Mouse (Mus musculus): ENCODE results near the gene Brap. TPM values are rescaled to one million over a fixed set of nuclear protein-coding genes. Genes with fewer than 3 reads are reported as not detected.

Gene Brap
- polyA plus RNA-seq, 1 experiment: 29.9 TPM

DNA sequence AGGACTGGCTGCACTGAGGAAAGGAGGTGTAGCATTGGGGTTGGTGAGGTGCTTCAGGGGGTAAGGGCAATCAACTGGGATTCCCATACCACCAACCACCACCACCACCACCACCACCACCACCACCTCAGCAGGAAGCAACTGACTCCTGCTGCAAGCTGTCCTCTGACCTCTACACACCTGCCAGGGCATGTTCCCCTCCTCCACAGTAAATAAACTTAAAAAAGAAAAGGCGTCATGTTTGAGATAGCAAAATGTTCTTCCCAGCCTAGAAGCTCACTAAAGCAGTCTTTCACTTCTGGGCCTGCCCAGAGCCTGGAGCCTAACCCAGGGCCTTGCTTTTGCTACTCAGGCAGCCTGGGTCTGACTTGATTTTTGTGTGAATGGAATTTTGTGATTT lies 54.0 kb downstream of the Brap start:
- no peak for DNase-seq (ENCODE audit: low read depth)

DNA sequence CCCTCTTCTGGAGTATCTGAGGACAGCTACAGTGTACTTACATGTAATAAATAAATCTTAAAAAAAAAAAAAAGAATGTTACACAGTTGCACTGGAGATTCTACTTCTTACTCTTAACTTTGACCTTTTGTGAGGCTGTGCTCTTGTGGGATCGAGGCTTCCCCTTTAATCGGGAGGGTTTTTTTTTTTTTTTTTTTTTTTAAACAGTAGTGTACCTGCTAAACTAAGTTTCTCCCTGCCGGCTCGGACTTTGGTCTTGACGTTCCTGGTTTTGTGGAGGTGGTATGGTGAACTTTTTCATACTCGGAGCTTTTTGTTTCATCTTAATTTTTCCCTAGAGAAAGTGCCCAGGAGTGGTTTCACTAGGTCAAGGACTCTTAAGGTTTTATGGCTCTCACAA lies 54.6 kb downstream of the Brap start:
- DNase-seq (ENCODE audit: low read depth): no peak

DNA sequence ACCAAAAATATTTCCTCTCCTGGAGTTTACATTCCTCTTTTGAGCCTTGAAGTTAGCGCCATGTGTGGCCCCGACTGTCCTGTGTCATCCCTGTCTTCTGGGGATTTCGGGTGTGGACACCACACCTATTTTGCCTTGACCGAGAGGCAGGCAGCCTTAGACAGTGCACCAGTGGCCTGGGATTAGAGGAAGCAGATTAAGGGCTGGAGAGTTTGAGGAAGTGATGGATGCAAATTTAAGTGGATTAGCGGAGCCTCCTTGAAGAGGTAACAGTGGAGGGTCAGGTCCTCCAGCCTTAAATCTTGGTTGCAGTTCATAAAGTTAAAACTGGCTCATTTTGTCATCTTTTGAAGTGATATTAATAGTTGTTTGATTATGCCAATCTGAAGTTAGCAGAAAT lies 58.1 kb downstream of the Brap start:
- DNase-seq (ENCODE audit: low read depth): no peak

DNA sequence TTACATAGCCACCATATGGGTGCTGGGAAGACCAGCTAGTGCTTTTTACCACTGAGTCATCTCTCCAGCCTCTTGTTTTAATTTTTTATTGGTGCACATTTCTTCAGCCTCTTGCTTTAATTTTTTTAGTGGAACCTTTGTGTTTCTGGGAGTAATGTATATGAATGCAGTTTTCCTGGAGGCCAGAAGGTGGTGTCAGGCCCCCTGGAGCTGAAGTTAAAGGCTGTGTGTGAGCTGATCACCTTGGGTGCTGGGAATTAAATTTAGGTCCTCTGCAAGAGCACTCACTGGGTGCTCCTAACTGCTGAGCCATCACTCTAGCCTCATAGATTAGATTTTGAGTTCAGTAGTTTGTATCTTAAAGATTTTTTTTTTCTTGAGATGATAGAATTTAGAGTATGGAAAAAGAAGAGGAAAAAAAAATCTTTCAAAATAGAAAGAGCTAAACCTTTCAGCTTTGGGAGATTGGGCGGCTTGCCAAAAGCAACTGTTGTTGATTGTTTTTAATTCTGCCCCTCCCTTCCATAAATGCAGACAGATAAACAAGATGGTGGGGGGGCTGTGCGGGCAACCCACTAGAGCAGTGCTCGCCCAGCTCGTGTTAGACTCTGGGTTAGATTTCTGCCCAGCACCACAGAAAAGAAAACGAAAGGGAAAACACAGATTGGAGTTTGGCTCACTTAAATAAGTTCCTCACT lies 60.7 kb downstream of the Brap start:
- no peak for DNase-seq (ENCODE audit: low read depth)

DNA sequence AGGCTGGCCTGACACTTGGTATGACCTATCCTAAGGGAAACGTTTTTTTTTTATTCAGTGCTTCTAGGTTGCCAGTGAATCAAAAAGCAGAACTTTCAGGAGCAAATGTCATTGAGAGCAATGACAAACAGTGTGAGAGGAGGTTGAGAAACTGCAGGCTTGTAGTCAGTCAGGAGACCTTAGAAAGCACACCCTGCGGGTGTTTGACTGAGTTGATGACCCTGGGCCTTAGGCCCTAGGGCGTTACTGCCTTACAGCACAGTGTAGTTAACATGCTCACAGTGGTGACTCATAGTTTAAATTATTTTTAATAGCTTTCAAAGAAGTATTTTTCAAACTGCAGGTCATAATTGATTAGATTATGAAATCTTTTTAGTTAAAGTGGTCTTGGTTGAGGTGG lies 61.5 kb downstream of the Brap start:
- no peak for DNase-seq (ENCODE audit: low read depth)

DNA sequence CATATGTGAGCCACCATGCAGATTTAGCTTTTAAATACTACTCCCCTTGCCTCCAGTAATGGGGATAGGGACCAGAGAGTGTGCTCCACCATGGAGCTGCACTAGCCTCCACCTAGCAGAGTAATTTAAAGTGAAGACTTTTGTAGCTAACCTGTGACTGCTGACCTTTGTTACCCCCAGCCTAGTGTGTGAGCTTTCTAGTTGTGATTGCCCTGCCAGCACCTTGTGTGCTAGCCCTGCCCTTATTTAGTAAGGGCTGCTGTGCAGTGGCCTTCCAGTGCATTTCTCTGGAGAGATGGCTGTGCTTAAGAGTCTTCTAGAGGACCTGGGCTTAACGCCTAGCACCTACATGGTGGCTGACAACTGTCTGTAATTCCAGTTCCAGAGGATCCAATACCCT lies 64.3 kb downstream of the Brap start:
- DNase-seq (ENCODE audit: low read depth): no peak

DNA sequence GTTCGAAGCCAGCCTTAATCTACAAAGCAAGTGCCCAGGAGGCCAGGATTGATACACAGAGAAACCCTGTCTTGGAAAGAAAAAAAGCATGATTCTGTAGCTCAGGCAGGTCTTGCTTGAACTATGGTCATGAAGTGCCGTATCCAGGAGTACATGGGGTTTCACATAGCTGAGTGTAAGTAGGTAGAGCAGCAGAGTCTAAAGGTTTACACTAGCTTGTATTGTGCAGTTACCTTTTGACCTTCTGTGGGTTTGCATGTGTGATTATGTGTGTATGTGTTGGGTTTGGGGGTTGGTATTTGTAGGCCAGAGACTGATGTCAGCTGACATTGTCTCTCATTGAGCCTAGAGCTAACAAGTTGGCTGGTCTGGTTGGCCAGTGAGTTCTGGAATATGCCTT lies 69.7 kb downstream of the Brap start:
- DNase-seq (ENCODE audit: low read depth): no peak

DNA sequence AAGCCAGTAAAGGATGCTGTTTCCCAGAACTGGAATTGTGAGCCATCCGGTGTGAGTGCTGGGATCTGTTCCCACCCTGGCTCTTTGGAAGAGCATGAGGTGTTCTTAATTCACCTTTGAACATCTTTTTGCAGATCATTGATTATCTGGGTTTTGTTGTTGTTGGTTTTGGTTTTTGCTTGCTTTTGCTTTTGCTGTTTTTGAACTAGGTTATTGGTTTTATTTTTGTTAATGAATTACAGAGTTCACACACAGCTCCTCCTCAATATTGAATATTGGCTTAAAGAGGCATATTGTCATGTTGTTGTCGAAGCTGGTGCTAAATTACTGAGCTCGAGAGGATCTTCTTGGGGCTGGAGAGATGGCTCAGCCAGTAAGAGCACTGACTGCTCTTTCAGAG lies 76.3 kb downstream of the Brap start:
- DNase-seq (ENCODE audit: low read depth): no peak

Other genes starting within 250 kb of the Brap start
- 11.1 and 12.0 TPM in 2 replicates for gene Tmem116, start 208.7 kb upstream of the Brap start, polyA plus RNA-seq (2012; rRNA removed)
- gene Erp29, start 208.1 kb upstream of the Brap start, polyA plus RNA-seq (2012; rRNA removed): 65.3 and 66.6 TPM in 2 replicates
- gene Adam1b, start 157.1 kb upstream of the Brap start, polyA plus RNA-seq (2012; rRNA removed): 0.05 and 0.32 TPM in 2 replicates
- 4.7 and 4.8 TPM in 2 replicates for gene Adam1a, start 115.1 kb upstream of the Brap start, polyA plus RNA-seq (2012; rRNA removed)
- gene Gm42878, start 115.1 kb upstream of the Brap start, polyA plus RNA-seq (2012; rRNA removed): 0.33 TPM in 1 of 2 replicates, not detected in the other
- 45.5 and 48.9 TPM in 2 replicates for gene Mapkapk5, start 114.7 kb upstream of the Brap start, polyA plus RNA-seq (2012; rRNA removed)
- gene Aldh2, start 66.7 kb upstream of the Brap start, polyA plus RNA-seq (2012; rRNA removed): 790 and 869 TPM in 2 replicates
- 17.4 and 21.3 TPM in 2 replicates for gene Acad12, start 41.6 kb upstream of the Brap start, polyA plus RNA-seq (2012; rRNA removed)
- 11.7 and 13.4 TPM in 2 replicates for gene Acad10, start within 50 bp of the Brap start, polyA plus RNA-seq (2012; rRNA removed)
- 70.6 and 73.8 TPM in 2 replicates for gene Atxn2, start 50.8 kb downstream of the Brap start, polyA plus RNA-seq (2012; rRNA removed)
- 19.0 and 27.1 TPM in 2 replicates for gene Sh2b3, start 177.1 kb downstream of the Brap start, polyA plus RNA-seq (2012; rRNA removed)
- gene Pheta1, start 188.4 kb downstream of the Brap start, polyA plus RNA-seq (2012; rRNA removed): 10.9 and 11.0 TPM in 2 replicates